Mouse (Mus musculus) kidney, adult 2 months (tissue): Measurements from ENCODE around the gene Mien1.

Experiments
- CTCF ChIP-seq: fragments of 200-500 bp; conservative IDR thresholded peaks from 2 replicates; pipeline ENCODE4 v1.5.1; 2011; ENCODE audit warnings: low read depth, mild to moderate bottlenecking, control low read depth, low read length, moderate library complexity, mixed read lengths; ENCODE audit not compliant: insufficient read depth, insufficient read length
- POLR2A ChIP-seq: fragments of 200-500 bp; IDR thresholded peaks from one replicate; pipeline ENCODE4 v1.6.1; 2011; ENCODE audit warnings: low read depth, low read length, control low read depth

DNA sequence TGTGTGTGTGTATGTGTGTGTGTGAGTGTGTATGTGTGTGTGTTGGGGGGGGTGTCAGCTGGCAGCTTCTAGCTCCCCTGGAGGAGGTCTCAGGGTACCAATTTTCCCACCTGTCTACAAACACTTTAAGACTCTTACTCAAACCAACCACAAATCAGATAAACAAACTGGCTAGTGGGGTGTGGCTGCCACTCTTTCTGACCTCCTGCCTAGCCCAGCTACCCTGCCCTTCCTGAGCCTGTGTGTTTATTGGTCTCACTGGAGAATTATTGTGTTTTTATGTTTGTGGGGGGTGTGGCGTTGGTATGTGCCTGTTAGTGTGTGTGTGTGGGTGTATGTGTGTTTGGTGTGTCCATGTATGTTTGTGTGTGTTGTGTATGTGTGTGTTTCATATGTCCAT is 21.7 kb downstream of the Mien1 start:
- TF ChIP-seq POLR2A (no peak), CTCF (no peak)
